In the genomic region with DNA sequence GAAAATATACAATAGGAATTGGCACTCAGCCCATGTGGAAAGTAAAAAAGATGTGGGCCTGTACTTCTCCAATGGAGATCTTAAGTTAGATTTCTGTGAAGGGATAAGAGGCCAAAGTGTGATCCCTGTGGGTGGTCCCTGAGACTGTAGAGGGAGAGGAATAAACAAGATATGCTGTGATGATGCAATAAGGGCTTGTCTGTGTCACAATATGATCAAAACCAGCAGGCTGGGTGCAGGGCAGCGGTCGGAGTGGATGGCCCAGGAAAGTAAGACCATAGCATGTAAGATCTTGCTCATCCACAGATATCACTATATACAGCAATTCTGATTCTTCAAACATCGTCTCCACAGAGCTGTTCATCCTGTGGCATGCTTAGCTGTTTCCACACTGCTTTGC, we compare ENCODE assay signal across 17 mouse cellular contexts.
A peak's percentile ranks its signal among the peaks of the same experiment; 100 is the strongest.
DNase-seq lines count a peak whose midpoint lies in the region; ATAC-seq and TF ChIP-seq lines count a peak whose summit lies in the region.
"Had no signal": no experiment of that assay in that cellular context is flagged by ENCODE, and none has a peak within 500 bp of the region (broad histone marks: within the 10 kb centered on the region; RNA-seq: fewer than 3 reads in every experiment).

No protein-coding gene starts in this region.

- TF ChIP-seq POLR2A in testis, adult 2 months (IDR thresholded peaks at IDR 0.05; ENCODE audit: control insufficient read depth, low read depth, low read length), result peak; percentile 52; the same call in 1 of the 2 replicates

- no peak for TF ChIP-seq CTCF in lung, embryonic 14.5 days (IDR thresholded peaks at IDR 0.05; ENCODE audit: low read depth)
- no peak for TF ChIP-seq CTCF in lung, postnatal 0 days (IDR thresholded peaks at IDR 0.05)
- no peak for TF ChIP-seq CTCF in testis, adult 2 months (IDR thresholded peaks at IDR 0.05; ENCODE audit: control insufficient read depth, insufficient read depth, insufficient replicate concordance, low read depth, low read length)

- H3K27me3 ChIP-seq in lung, embryonic 14.5 days (ENCODE audit: insufficient read depth, low read length), result no peaks in the 10 kb centered on the region
- H3K27me3 ChIP-seq in lung, postnatal 0 days (replicated peaks; ENCODE audit: insufficient read depth, low read length), result no peaks in the 10 kb centered on the region
- no peaks in the 10 kb centered on the region for H3K27me3 ChIP-seq in lung, embryonic 15.5 days
- H3K27me3 ChIP-seq in lung, embryonic 16.5 days (ENCODE audit: control insufficient read depth, insufficient read depth, low read depth, low read length), result no peaks in the 10 kb centered on the region
- no peaks in the 10 kb centered on the region for H3K27me3 ChIP-seq in testis, adult 2 months (ENCODE audit: control insufficient read depth, insufficient read depth, low read length)
- H3K27me3 ChIP-seq: CH12.LX, Patski had no signal

- H3K4me1 ChIP-seq in lung, embryonic 14.5 days (ENCODE audit: insufficient read depth), result no peaks in the 10 kb centered on the region
- H3K4me1 ChIP-seq in lung, postnatal 0 days (ENCODE audit: insufficient read depth, low read depth, low read length), result no peaks in the 10 kb centered on the region
- no peaks in the 10 kb centered on the region for H3K4me1 ChIP-seq in lung, embryonic 15.5 days
- no peaks in the 10 kb centered on the region for H3K4me1 ChIP-seq in lung, embryonic 16.5 days (replicated peaks; ENCODE audit: control insufficient read depth, insufficient read depth, low read length)
- H3K4me1 ChIP-seq in testis, adult 2 months (ENCODE audit: control insufficient read depth, insufficient read depth, low read length), result no peaks in the 10 kb centered on the region

- DNase-seq in lung, embryonic 14.5 days, result peak; percentile 47
- DNase-seq in lung, postnatal 0 days (ENCODE audit: low spot score), result no peak
- no peak for DNase-seq in lung, postnatal 4 days
- DNase-seq in lung, postnatal 10 days, result no peak
- no peak for DNase-seq in testis, postnatal 10 days (ENCODE audit: low spot score)
- DNase-seq: adrenal gland, adult 2 months; adrenal gland, adult 8-10 months; cerebellum, adult 11 months; cerebellum, adult 11-12 months had no signal

- H3K9ac ChIP-seq in lung, embryonic 14.5 days, result no peak overlapping the region
- H3K9ac ChIP-seq in lung, postnatal 0 days (replicated peaks; ENCODE audit: low read depth), result no peak overlapping the region
- H3K9ac ChIP-seq in lung, embryonic 15.5 days, result no peak overlapping the region
- no peak overlapping the region for H3K9ac ChIP-seq in lung, embryonic 16.5 days (ENCODE audit: low read length)

- peak; percentile 69 for ATAC-seq in lung, embryonic 14.5 days (ENCODE audit: insufficient read depth)
- ATAC-seq in lung, postnatal 0 days, result no peak
- ATAC-seq in lung, embryonic 15.5 days (ENCODE audit: borderline replicate concordance, extremely low read depth, low FRiP score, low TSS enrichment), result peak; percentile 27; the same call in 1 of the 2 replicates
- ATAC-seq in lung, embryonic 16.5 days (ENCODE audit: low read depth), result peak; percentile 59; the same call in 1 of the 2 replicates
- ATAC-seq: activated CD4-positive, CD25-positive, alpha-beta regulatory T cell, adult 4 months; CD4-positive, CD25-positive, alpha-beta regulatory T cell, adult 4 months; Patski had no signal

- no peaks in the 10 kb centered on the region for H3K36me3 ChIP-seq in lung, embryonic 14.5 days (ENCODE audit: insufficient read depth)
- no peaks in the 10 kb centered on the region for H3K36me3 ChIP-seq in lung, postnatal 0 days (ENCODE audit: insufficient read depth, low read length)
- no peaks in the 10 kb centered on the region for H3K36me3 ChIP-seq in lung, embryonic 15.5 days
- no peaks in the 10 kb centered on the region for H3K36me3 ChIP-seq in lung, embryonic 16.5 days (ENCODE audit: control insufficient read depth, insufficient read depth, low read length)
- H3K36me3 ChIP-seq in testis, adult 2 months (ENCODE audit: control insufficient read depth, insufficient read depth, low read length), result no peaks in the 10 kb centered on the region
- H3K36me3 ChIP-seq: G1E had no signal

- 60% methylated on average over 3 of the region's 3 CpGs for WGBS in lung, embryonic 14.5 days
- 60% methylated on average over 3 of the region's 3 CpGs for WGBS in lung, postnatal 0 days
- 62% methylated on average over 3 of the region's 3 CpGs for WGBS in lung, embryonic 15.5 days
- 62% methylated on average over 3 of the region's 3 CpGs for WGBS in lung, embryonic 16.5 days

- no peak for TF ChIP-seq EP300 in lung, postnatal 0 days (IDR thresholded peaks at IDR 0.05)

- no peak overlapping the region for H3K4me2 ChIP-seq in lung, embryonic 14.5 days
- no peak overlapping the region for H3K4me2 ChIP-seq in lung, postnatal 0 days (replicated peaks; ENCODE audit: low read depth, low read length)
- H3K4me2 ChIP-seq in lung, embryonic 15.5 days, result no peak overlapping the region
- no peak overlapping the region for H3K4me2 ChIP-seq in lung, embryonic 16.5 days (ENCODE audit: low read depth, low read length)

- H3K4me3 ChIP-seq in lung, embryonic 14.5 days (ENCODE audit: low read depth, low read length), result no peak overlapping the region
- H3K4me3 ChIP-seq in lung, postnatal 0 days (ENCODE audit: low read depth, low read length), result no peak overlapping the region
- no peak overlapping the region for H3K4me3 ChIP-seq in lung, embryonic 15.5 days
- H3K4me3 ChIP-seq in lung, embryonic 16.5 days (ENCODE audit: low read length), result no peak overlapping the region
- peak overlapping the region; percentile 30; the same call in 1 of the 2 replicates for H3K4me3 ChIP-seq in testis, adult 2 months (ENCODE audit: control insufficient read depth, low read depth, low read length)

- no peaks in the 10 kb centered on the region for H3K9me3 ChIP-seq in lung, embryonic 14.5 days (ENCODE audit: low read depth, low read length)
- H3K9me3 ChIP-seq in lung, postnatal 0 days (ENCODE audit: low read length), result no peaks in the 10 kb centered on the region
- H3K9me3 ChIP-seq in lung, embryonic 15.5 days, result no peaks in the 10 kb centered on the region
- H3K9me3 ChIP-seq in lung, embryonic 16.5 days (ENCODE audit: control insufficient read depth, low read length), result no peaks in the 10 kb centered on the region
- H3K9me3 ChIP-seq: G1E had no signal

- no peak overlapping the region for H3K27ac ChIP-seq in lung, embryonic 14.5 days (ENCODE audit: low read depth)
- no peak overlapping the region for H3K27ac ChIP-seq in lung, postnatal 0 days (ENCODE audit: low read length)
- H3K27ac ChIP-seq in lung, embryonic 15.5 days, result no peak overlapping the region
- no peak overlapping the region for H3K27ac ChIP-seq in lung, embryonic 16.5 days (ENCODE audit: low read length)
- H3K27ac ChIP-seq in testis, adult 2 months (ENCODE audit: control insufficient read depth, insufficient read depth, low read depth, low read length), result no peak overlapping the region
